Mouse (Mus musculus) CH12.LX (cell line): ENCODE results near the gene Gm13030.

Experiments used
- CHD2 ChIP-seq: IDR thresholded peaks from 2 replicates; pipeline ENCODE4 v1.6.1; 2011; ENCODE audit warnings: low read length, improper control_type of control experiment
- CTCF ChIP-seq, 2 experiments: IDR thresholded peaks in 1 of 2; conservative IDR thresholded peaks in 1 of 2; 2 replicates each; pipeline ENCODE4 v1.5.1; 2011 to 2012; ENCODE audit warnings: low read depth in 2 of 2, low read length in 2 of 2, improper control_type of control experiment in 1 of 2, inconsistent platforms in 1 of 2, mild to moderate bottlenecking in 1 of 2, moderate library complexity in 1 of 2
- IRF4 ChIP-seq: IDR thresholded peaks from 2 replicates; pipeline ENCODE4 v1.6.1; 2014; ENCODE audit warnings: low read depth, mild to moderate bottlenecking, inconsistent platforms, low read length, improper control_type of control experiment
- JUND ChIP-seq: conservative IDR thresholded peaks from 2 replicates; pipeline ENCODE4 v1.6.1; 2011; ENCODE audit warnings: low read depth, low read length, improper control_type of control experiment
- MAFK ChIP-seq: IDR thresholded peaks from 2 replicates; pipeline ENCODE4 v1.6.1; 2011; ENCODE audit warnings: low read length, improper control_type of control experiment; ENCODE audit not compliant: insufficient replicate concordance
- MAX ChIP-seq: IDR thresholded peaks from 2 replicates; pipeline ENCODE4 v1.6.1; 2011; ENCODE audit warnings: low read length, improper control_type of control experiment
- POLR2A ChIP-seq: IDR thresholded peaks from 2 replicates; pipeline ENCODE4 v1.6.1; 2011; ENCODE audit warnings: low read depth, mild to moderate bottlenecking, improper control_type of control experiment, low read length
- USF1 ChIP-seq: IDR thresholded peaks from 2 replicates; pipeline ENCODE4 v1.6.1; 2014; ENCODE audit warnings: low read depth, mild to moderate bottlenecking, inconsistent platforms, low read length, improper control_type of control experiment
- ZC3H11A ChIP-seq: IDR thresholded peaks from 2 replicates; pipeline ENCODE4 v1.6.1; 2012; ENCODE audit warnings: low read depth, mild to moderate bottlenecking, inconsistent platforms, low read length, improper control_type of control experiment

GRCm38 (mm10) chr4:138917282-138917681 lies 43.5 kb upstream of the Gm13030 start:
- TF ChIP-seq CTCF (conservative IDR thresholded peaks at IDR 0.05 in 1 of 2, IDR thresholded peaks at IDR 0.05 in 1 of 2; ENCODE audit: low read depth in 2 of 2, low read length in 2 of 2): peak; percentile 13 to 22; a peak in 1 of 4 replicates
- TF ChIP-seq IRF4: no peak
- no peak for TF ChIP-seq CHD2
- TF ChIP-seq MAFK: no peak
- no peak for TF ChIP-seq POLR2A
- no peak for TF ChIP-seq ZC3H11A
- TF ChIP-seq MAX: no peak
- TF ChIP-seq JUND: no peak
- no peak for TF ChIP-seq USF1
